Mouse (Mus musculus): ENCODE data around the gene Ddx54. TPM values are rescaled to one million over a fixed set of nuclear protein-coding genes. Genes with fewer than 3 reads are reported as not detected.

Gene Ddx54
- polyA plus RNA-seq, 1 experiment from 2014 or later = 37.2 TPM

GRCm38 (mm10) chr5:120582002-120582401 lies 30.5 kb upstream of the Ddx54 start:
- no peak for TF ChIP-seq CTCF (IDR thresholded peaks at IDR 0.05; ENCODE audit: low read depth)
- H3K4me1 ChIP-seq (ENCODE audit: insufficient read depth) = peaks cover 19% of the 10 kb centered on the region
- no peaks in the 10 kb centered on the region for H3K9me3 ChIP-seq (ENCODE audit: low read depth, low read length)

DNA sequence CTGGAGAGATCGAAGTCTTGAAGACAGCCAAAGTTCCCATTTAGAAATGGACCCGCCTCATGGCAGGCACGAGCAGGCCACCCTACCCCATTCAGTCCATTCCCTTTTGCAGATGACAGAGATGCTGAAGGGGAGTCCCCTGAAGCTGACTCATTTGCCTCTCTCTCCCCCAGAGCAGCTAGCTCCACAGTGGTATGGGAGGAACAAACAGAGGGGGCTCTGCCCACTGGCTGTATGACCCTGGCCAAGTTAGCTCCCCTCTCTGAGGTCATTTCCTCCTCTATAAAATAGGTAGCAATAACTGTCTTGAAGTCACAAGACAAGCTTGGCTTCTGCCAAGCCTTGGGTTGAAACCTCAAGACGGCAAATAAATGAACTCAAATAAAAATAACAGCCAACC lies 29.0 kb upstream of the Ddx54 start:
- no peak for TF ChIP-seq CTCF (IDR thresholded peaks at IDR 0.05; ENCODE audit: low read depth)
- Histone ChIP-seq H3K27ac (ENCODE audit: low read depth) (no peak overlapping the region), H3K4me2 (no peak overlapping the region), H3K9ac (no peak overlapping the region), H3K9me3 (ENCODE audit: low read depth, low read length) (no peaks in the 10 kb centered on the region), H3K4me3 (ENCODE audit: low read depth, low read length) (no peak overlapping the region), H3K27me3 (ENCODE audit: insufficient read depth, low read length) (no peaks in the 10 kb centered on the region), H3K4me1 (ENCODE audit: insufficient read depth) (peaks cover 21% of the 10 kb centered on the region), H3K36me3 (ENCODE audit: insufficient read depth) (peaks cover 37% of the 10 kb centered on the region)
- DNase-seq (no peak), ATAC-seq (ENCODE audit: insufficient read depth) (no peak)
- WGBS = 94% methylated on average over 4 of the region's 4 CpGs

More at GRCm38 (mm10) chr5:120582002-120582401, 30.5 kb upstream of the Ddx54 start:
- WGBS = 65% methylated on average over 9 of the region's 9 CpGs
- H3K4me3 ChIP-seq (ENCODE audit: low read depth, low read length) = no peak overlapping the region
- no peak overlapping the region for H3K27ac ChIP-seq (ENCODE audit: low read depth)
- DNase-seq = no peak
- no peak for ATAC-seq (ENCODE audit: insufficient read depth)
- no peak overlapping the region for H3K9ac ChIP-seq
- no peak overlapping the region for H3K4me2 ChIP-seq
- peaks cover 37% of the 10 kb centered on the region for H3K36me3 ChIP-seq (ENCODE audit: insufficient read depth)
- H3K27me3 ChIP-seq (ENCODE audit: insufficient read depth, low read length) = no peaks in the 10 kb centered on the region

GRCm38 (mm10) chr5:120584968-120585367 lies 27.6 kb upstream of the Ddx54 start:
- TF ChIP-seq CTCF (IDR thresholded peaks at IDR 0.05; ENCODE audit: low read depth) = no peak
- H3K4me3 ChIP-seq (ENCODE audit: low read depth, low read length) = no peak overlapping the region
- no peaks in the 10 kb centered on the region for H3K27me3 ChIP-seq (ENCODE audit: insufficient read depth, low read length)
- no peak for ATAC-seq (ENCODE audit: insufficient read depth)
- DNase-seq = no peak
- peaks cover 32% of the 10 kb centered on the region for H3K36me3 ChIP-seq (ENCODE audit: insufficient read depth)
- H3K4me2 ChIP-seq = no peak overlapping the region
- no peak overlapping the region for H3K27ac ChIP-seq (ENCODE audit: low read depth)
- peaks cover 12% of the 10 kb centered on the region for H3K4me1 ChIP-seq (ENCODE audit: insufficient read depth)
- H3K9me3 ChIP-seq (ENCODE audit: low read depth, low read length) = no peaks in the 10 kb centered on the region
- peak overlapping the region; percentile 3; the same call in 1 of the 2 replicates for H3K9ac ChIP-seq
- 44% methylated on average over 15 of the region's 15 CpGs for WGBS

GRCm38 (mm10) chr5:120586741-120587615 lies 25.6 kb upstream of the Ddx54 start:
- Histone ChIP-seq H3K27ac (ENCODE audit: low read depth) (peak overlapping the region; percentile 66), H3K36me3 (ENCODE audit: insufficient read depth) (peaks cover 25% of the 10 kb centered on the region), H3K4me2 (peak overlapping the region; percentile 97), H3K9me3 (ENCODE audit: low read depth, low read length) (no peaks in the 10 kb centered on the region), H3K9ac (peak overlapping the region; percentile 78; the same call in 1 of the 2 replicates), H3K4me1 (ENCODE audit: insufficient read depth) (peaks cover 12% of the 10 kb centered on the region), H3K4me3 (ENCODE audit: low read depth, low read length) (peak overlapping the region; percentile 89), H3K27me3 (ENCODE audit: insufficient read depth, low read length) (no peaks in the 10 kb centered on the region)
- WGBS = 7% methylated on average over 17 of the region's 17 CpGs
- DNase-seq = peak; percentile 54
- ATAC-seq (ENCODE audit: insufficient read depth) = no peak
- TF ChIP-seq CTCF (IDR thresholded peaks at IDR 0.05; ENCODE audit: low read depth) = no peak

- DNase-seq = peak; percentile 69
- ATAC-seq (ENCODE audit: insufficient read depth) = no peak
Observed at GRCm38 (mm10) chr5:120587616-120587926, 25.0 kb upstream of the Ddx54 start.

DNA sequence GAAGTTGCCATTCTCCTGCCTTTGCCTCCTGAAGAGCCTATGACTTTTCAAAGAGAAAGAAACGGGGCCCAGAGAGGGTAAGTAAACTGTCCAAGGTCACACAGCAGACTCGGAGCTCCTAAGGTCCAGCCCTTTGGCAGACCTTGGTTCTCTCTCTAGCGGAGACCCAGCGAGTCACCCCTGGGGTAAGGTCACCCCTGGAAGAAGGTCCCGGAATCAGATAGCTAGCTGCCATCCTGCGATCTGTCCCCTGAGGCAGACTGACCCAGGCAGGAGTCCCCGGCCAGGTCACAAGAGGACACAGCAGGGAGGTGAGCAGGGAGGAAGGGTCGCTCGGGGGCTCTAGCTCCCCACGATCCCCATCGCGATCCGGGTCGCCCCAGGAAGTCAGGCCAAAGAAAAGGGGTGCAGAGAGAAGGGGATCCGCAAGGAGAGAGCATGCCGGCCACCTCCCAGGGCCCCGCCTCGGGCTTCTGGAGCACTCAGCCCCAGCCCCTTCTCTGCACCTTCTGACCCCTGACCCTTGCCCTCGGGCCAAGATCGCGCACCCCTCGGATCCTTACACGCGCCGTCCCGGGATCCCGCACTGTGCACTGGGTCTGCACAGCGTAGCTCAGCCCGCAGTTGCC lies 24.5 kb upstream of the Ddx54 start:
- Histone ChIP-seq H3K27ac (ENCODE audit: low read depth) (peak overlapping the region; percentile 61), H3K4me1 (ENCODE audit: insufficient read depth) (peaks cover 12% of the 10 kb centered on the region), H3K36me3 (ENCODE audit: insufficient read depth) (peaks cover 19% of the 10 kb centered on the region), H3K9me3 (ENCODE audit: low read depth, low read length) (no peaks in the 10 kb centered on the region), H3K4me2 (peak overlapping the region; percentile 97), H3K27me3 (ENCODE audit: insufficient read depth, low read length) (no peaks in the 10 kb centered on the region), H3K9ac (peak overlapping the region; percentile 78), H3K4me3 (ENCODE audit: low read depth, low read length) (peak overlapping the region; percentile 89)
- TF ChIP-seq CTCF (IDR thresholded peaks at IDR 0.05; ENCODE audit: low read depth) = no peak
- WGBS = under 1% methylated on average over 29 of the region's 29 CpGs
- ATAC-seq (ENCODE audit: insufficient read depth) (no peak), DNase-seq (no peak)

More at GRCm38 (mm10) chr5:120587616-120587926, 25.0 kb upstream of the Ddx54 start:
- Histone ChIP-seq H3K9me3 (ENCODE audit: low read depth, low read length) (no peaks in the 10 kb centered on the region), H3K27ac (ENCODE audit: low read depth) (peak overlapping the region; percentile 66), H3K9ac (peak overlapping the region; percentile 78), H3K4me1 (ENCODE audit: insufficient read depth) (peaks cover 12% of the 10 kb centered on the region), H3K4me2 (peak overlapping the region; percentile 97), H3K27me3 (ENCODE audit: insufficient read depth, low read length) (no peaks in the 10 kb centered on the region), H3K4me3 (ENCODE audit: low read depth, low read length) (peak overlapping the region; percentile 89), H3K36me3 (ENCODE audit: insufficient read depth) (peaks cover 21% of the 10 kb centered on the region)
- 20% methylated on average over 9 of the region's 9 CpGs for WGBS
- TF ChIP-seq CTCF (IDR thresholded peaks at IDR 0.05; ENCODE audit: low read depth) = no peak

DNA sequence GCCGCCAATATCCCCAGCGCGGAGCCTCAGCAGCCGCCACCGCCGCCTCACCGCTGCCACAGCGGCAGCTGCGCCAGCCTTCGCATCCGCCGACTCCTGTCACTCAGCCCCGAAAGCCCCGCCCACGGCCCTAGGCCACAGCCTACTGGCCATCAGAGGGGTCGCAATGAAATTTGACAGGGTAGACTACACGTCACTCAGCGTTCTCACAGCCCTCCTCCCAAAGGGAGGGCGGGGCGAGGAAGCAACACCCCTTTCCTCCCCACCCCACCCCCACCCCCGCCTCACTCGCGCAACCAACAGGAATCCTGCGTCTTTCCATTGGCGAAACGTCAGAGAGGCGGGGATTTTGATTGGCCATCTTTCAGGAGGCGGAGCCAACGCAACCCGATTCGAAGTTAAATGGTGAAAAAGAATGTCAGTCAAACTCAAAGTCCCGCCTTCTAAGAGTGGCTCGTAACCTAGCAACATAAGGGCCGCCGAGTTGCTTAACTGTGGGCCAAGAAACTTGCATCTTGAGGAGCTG lies 23.9 kb upstream of the Ddx54 start, which contains the start of the genes Tpcn1 and Iqcd:
Gene Tpcn1, minus strand, starts transcription at position 105 of the 526 bp plus-strand sequence.
Gene Iqcd, plus strand, starts transcription at position 448 of the 526 bp plus-strand sequence.
- H3K9me3 ChIP-seq (ENCODE audit: low read depth, low read length) = no peaks in the 10 kb centered on the region
- H3K27ac ChIP-seq (ENCODE audit: low read depth) = peak within 1 kb of the TSS; percentile 66
- H3K36me3 ChIP-seq (ENCODE audit: insufficient read depth) = peaks cover 14% of the 10 kb centered on the region
- H3K4me2 ChIP-seq = peak within 1 kb of the TSS; percentile 97
- peak; percentile 98 for ATAC-seq (ENCODE audit: insufficient read depth)
- WGBS = under 1% methylated on average over 35 of the region's 35 CpGs
- peak within 1 kb of the TSS; percentile 89 for H3K4me3 ChIP-seq (ENCODE audit: low read depth, low read length)
- DNase-seq = peak; percentile 100
- peak; percentile 36; the same call in 1 of the 2 replicates for TF ChIP-seq CTCF (IDR thresholded peaks at IDR 0.05; ENCODE audit: low read depth)
- H3K4me1 ChIP-seq (ENCODE audit: insufficient read depth) = peaks cover 12% of the 10 kb centered on the region
- peak within 1 kb of the TSS; percentile 78 for H3K9ac ChIP-seq
- H3K27me3 ChIP-seq (ENCODE audit: insufficient read depth, low read length) = no peaks in the 10 kb centered on the region

All from lung, embryonic 14.5 days (tissue).